Mouse (Mus musculus) left cerebral cortex, postnatal 25 days (tissue): ENCODE measurements at regions not wholly inside any gene's neighbourhood (a gene's known extent, or its start where the extent isn't known, plus 50 kb on each side); places are given as distances from the start of the nearest gene placed in this dataset.

ENCODE experiments used
- DNase-seq, 2 experiments: peaks; one replicate each; pipeline ENCODE4 v3.0.0; 2022; ENCODE audit warnings: low spot score in 2 of 2, mixed read lengths in 1 of 2
- intact Hi-C: fragments of 180-260 bp; cut with DNase I; formaldehyde crosslinking; loops from one replicate; pipeline ENCODE4 v1.15.1; 2025

GRCm38 (mm10) chr14:99423334-99423733 is 124.8 kb downstream of the Klf5 start:
- no peak for DNase-seq
- intact Hi-C loops, result no loop called here

- DNase-seq, result no peak
- intact Hi-C loops, result no loop called here
These were observed 128.6 kb downstream of the Klf5 start for GRCm38 (mm10) chr14:99427049-99427448.

GRCm38 (mm10) chr14:99430323-99430722 is 131.8 kb downstream of the Klf5 start:
- intact Hi-C loops, result no loop called here
- peak; percentile 30 to 65 for DNase-seq

GRCm38 (mm10) chr14:99431697-99432096 is 133.2 kb downstream of the Klf5 start:
- intact Hi-C loops, result no loop called here
- DNase-seq, result no peak

- DNase-seq, result no peak
- intact Hi-C loops, result no loop called here
These were observed 136.2 kb downstream of the Klf5 start for GRCm38 (mm10) chr14:99434645-99435044.

- intact Hi-C loops, result no loop called here
- no peak for DNase-seq
These were observed 137.0 kb downstream of the Klf5 start for GRCm38 (mm10) chr14:99435512-99435911.

- no peak for DNase-seq
- intact Hi-C loops, result no loop called here
These were observed 137.6 kb downstream of the Klf5 start for GRCm38 (mm10) chr14:99436051-99436450.

GRCm38 (mm10) chr14:99449112-99449511 is 150.6 kb downstream of the Klf5 start:
- DNase-seq, result no peak
- intact Hi-C loops, result no loop called here

- no peak for DNase-seq
- intact Hi-C loops, result no loop called here
These were observed 151.4 kb downstream of the Klf5 start for GRCm38 (mm10) chr14:99449870-99450269.

GRCm38 (mm10) chr14:99451110-99451795 is 152.8 kb downstream of the Klf5 start:
- DNase-seq, result no peak

GRCm38 (mm10) chr14:99453916-99454315 is 155.4 kb downstream of the Klf5 start:
- DNase-seq, result no peak
- intact Hi-C loops, result no loop called here

More at GRCm38 (mm10) chr14:99451110-99451795, 152.8 kb downstream of the Klf5 start:
- intact Hi-C loops, result no loop called here

GRCm38 (mm10) chr14:99456555-99456954 is 158.1 kb downstream of the Klf5 start:
- no peak for DNase-seq
- intact Hi-C loops, result no loop called here

- no peak for DNase-seq
- intact Hi-C loops, result no loop called here
These were observed 159.1 kb downstream of the Klf5 start for GRCm38 (mm10) chr14:99457573-99457972.

- no peak for DNase-seq
- intact Hi-C loops, result no loop called here
These were observed 173.6 kb downstream of the Klf5 start for GRCm38 (mm10) chr14:99472111-99472510.

GRCm38 (mm10) chr14:99475271-99475670 is 176.8 kb downstream of the Klf5 start:
- no peak for DNase-seq
- intact Hi-C loops, result no loop called here

GRCm38 (mm10) chr14:99480325-99481077 is 182.0 kb downstream of the Klf5 start:
- intact Hi-C loops, result no loop called here
- DNase-seq, result no peak

- intact Hi-C loops, result no loop called here
These were observed 189.5 kb downstream of the Klf5 start for GRCm38 (mm10) chr14:99487981-99488380.

GRCm38 (mm10) chr14:99493197-99493596 is 194.7 kb downstream of the Klf5 start:
- intact Hi-C loops, result no loop called here
- DNase-seq, result no peak

More at GRCm38 (mm10) chr14:99487981-99488380, 189.5 kb downstream of the Klf5 start:
- no peak for DNase-seq

GRCm38 (mm10) chr14:99493659-99494058 is 195.2 kb downstream of the Klf5 start:
- no peak for DNase-seq
- intact Hi-C loops, result no loop called here

GRCm38 (mm10) chr14:99499502-99500266 is 201.2 kb downstream of the Klf5 start:
- DNase-seq, result peak in 1 of 2 experiments; percentile 10
- intact Hi-C loops, result no loop called here
